Mouse (Mus musculus): ENCODE data around the gene Zbtb5. TPM values are rescaled to one million over a fixed set of nuclear protein-coding genes. Genes with fewer than 3 reads are reported as not detected.

The Zbtb5 gene
- polyA plus RNA-seq, 1 experiment from 2014 or later, result 51.0 TPM

DNA sequence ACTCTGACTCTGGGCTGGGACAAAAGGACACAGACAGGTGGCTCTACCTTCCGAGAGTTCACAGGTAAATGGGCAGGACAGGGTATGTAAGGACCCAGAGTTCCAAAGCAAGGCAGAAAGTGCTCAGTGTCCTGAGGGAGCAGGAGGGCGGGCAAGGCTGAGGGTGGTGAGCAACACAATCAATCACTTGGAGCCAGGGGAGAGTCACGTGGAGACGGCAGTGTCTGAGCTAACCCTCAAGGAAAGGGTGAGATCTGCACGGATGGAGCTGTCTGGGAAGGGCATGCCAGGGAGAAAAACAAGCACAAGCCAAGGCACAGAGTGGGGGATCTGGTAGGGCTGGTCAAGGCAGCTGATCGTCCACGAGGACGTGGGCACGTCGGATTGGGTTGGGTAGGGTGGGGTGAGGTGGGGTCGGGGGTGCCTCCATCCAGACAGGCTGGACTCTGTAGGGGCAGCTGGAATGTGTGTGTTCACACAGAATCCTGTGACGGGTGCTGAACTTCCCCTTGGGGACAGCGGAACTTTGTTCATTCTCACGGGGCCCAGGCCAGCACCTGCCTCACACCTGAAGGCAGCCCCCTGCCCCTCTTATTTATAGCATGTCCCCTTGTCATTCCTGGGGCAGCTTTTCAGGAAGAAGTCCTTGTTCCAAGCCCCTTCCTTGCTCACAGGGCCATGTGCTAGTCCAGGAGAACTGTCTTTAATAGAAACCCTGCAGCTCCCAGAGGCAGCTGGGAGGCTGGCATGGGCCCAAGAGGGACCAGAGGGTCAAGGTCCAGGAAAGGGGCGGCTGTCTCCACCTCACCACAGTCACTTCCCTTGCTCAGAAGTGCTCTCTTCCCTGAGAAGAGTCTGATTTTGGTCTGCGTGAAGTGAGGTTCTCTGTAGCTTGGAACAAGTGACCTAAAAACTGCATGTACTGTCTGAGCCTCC, 22.7 kb upstream of the Zbtb5 start:
- ATAC-seq (ENCODE audit: low FRiP score), result no peak
- H3K4me3 ChIP-seq, result no peak overlapping the region
- H3K4me2 ChIP-seq (replicated peaks), result no peak overlapping the region
- H3K9me3 ChIP-seq (replicated peaks), result no peaks in the 10 kb centered on the region
- no peaks in the 10 kb centered on the region for H3K27me3 ChIP-seq
- peaks cover 74% of the 10 kb centered on the region for H3K36me3 ChIP-seq
- H3K27ac ChIP-seq, result no peak overlapping the region
- WGBS, result 76% methylated on average over 15 of the region's 16 CpGs
- H3K4me1 ChIP-seq, result no peaks in the 10 kb centered on the region
- H3K9ac ChIP-seq, result no peak overlapping the region

DNA sequence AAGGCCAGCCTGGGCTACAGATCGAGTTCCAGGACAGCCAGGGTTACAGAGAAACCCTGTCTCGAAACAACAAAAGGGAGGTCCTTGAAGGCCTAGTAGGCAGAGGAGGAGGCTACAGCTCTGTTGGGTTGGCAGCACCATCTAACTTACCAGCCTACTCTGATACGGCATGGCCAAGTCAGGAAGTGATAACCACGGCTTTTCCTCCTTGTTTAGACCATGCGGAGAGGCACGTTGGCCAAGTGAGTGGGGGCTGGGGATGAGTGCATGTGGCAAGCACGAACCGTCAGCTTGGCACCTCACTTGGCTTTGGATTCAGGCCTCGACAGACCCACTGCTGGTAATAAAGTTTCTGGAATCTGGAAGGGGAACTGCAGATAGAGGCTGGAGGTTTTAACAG, 20.4 kb upstream of the Zbtb5 start:
- no peak overlapping the region for H3K4me2 ChIP-seq (replicated peaks)
- H3K36me3 ChIP-seq, result peaks cover 83% of the 10 kb centered on the region
- no peak overlapping the region for H3K27ac ChIP-seq
- WGBS, result 92% methylated on average over 9 of the region's 9 CpGs
- no peaks in the 10 kb centered on the region for H3K4me1 ChIP-seq
- H3K9me3 ChIP-seq (replicated peaks), result no peaks in the 10 kb centered on the region
- H3K9ac ChIP-seq, result no peak overlapping the region
- H3K27me3 ChIP-seq, result no peaks in the 10 kb centered on the region
- no peak for ATAC-seq (ENCODE audit: low FRiP score)
- no peak overlapping the region for H3K4me3 ChIP-seq

DNA sequence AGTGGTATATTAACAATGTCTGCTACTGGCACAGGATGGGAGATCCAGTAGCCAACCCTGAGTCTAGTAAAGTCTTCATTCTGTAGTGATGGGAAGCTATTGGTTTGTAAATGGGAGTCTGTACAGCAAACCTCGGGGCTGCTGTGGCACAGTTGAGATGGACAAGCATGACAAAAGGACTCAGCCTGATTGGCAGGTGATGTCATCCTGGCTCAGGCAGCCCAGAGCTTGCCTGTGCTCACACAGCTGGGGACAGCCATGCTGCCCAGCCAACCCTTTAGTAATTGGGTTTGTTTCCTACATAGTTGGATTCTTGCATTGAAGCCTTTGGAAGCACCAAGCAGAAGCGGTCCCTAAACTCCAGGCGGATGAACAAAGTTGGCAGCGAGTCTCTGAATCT, 14.2 kb upstream of the Zbtb5 start:
- Histone ChIP-seq H3K9ac (no peak overlapping the region), H3K36me3 (peaks cover 55% of the 10 kb centered on the region)

DNA sequence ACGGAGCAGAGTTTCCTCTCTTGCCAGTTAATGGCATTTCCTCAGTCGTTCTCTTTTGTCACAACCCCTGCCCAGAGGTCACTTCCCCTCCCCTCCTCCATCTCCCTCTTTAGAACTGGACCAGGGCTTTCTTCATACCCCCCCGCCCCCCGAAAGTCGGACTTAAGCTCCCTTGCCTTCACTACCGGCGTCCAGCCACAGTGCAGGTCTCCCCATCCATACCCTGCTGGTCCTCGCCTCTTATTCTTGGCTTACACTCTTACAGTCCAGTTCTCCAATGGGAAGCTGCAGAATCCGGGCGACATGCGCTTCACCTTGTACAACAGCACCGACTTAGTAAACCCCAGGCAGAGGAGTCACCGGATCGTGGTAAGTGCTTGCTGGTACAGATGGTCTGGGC, 6.8 kb upstream of the Zbtb5 start:
- no peak overlapping the region for H3K27ac ChIP-seq
- H3K9me3 ChIP-seq (replicated peaks), result no peaks in the 10 kb centered on the region
- H3K36me3 ChIP-seq, result peaks cover 11% of the 10 kb centered on the region; the same call in 1 of the 2 replicates
- H3K4me1 ChIP-seq, result peaks cover 21% of the 10 kb centered on the region
- 2% methylated on average over 14 of the region's 14 CpGs for WGBS
- H3K4me3 ChIP-seq, result peak overlapping the region; percentile 78
- no peaks in the 10 kb centered on the region for H3K27me3 ChIP-seq
- ATAC-seq (ENCODE audit: low FRiP score), result peak; percentile 17; the same call in 1 of the 2 replicates
- H3K4me2 ChIP-seq (replicated peaks), result peak overlapping the region; percentile 95
- H3K9ac ChIP-seq, result peak overlapping the region; percentile 73

More for the DNA sequence above, 14.2 kb upstream of the Zbtb5 start:
- H3K4me1 ChIP-seq, result no peaks in the 10 kb centered on the region
- no peaks in the 10 kb centered on the region for H3K9me3 ChIP-seq (replicated peaks)
- ATAC-seq (ENCODE audit: low FRiP score), result no peak
- no peak overlapping the region for H3K4me2 ChIP-seq (replicated peaks)
- no peak overlapping the region for H3K27ac ChIP-seq
- WGBS, result 84% methylated on average over 4 of the region's 4 CpGs
- H3K4me3 ChIP-seq, result no peak overlapping the region
- H3K27me3 ChIP-seq, result no peaks in the 10 kb centered on the region

DNA sequence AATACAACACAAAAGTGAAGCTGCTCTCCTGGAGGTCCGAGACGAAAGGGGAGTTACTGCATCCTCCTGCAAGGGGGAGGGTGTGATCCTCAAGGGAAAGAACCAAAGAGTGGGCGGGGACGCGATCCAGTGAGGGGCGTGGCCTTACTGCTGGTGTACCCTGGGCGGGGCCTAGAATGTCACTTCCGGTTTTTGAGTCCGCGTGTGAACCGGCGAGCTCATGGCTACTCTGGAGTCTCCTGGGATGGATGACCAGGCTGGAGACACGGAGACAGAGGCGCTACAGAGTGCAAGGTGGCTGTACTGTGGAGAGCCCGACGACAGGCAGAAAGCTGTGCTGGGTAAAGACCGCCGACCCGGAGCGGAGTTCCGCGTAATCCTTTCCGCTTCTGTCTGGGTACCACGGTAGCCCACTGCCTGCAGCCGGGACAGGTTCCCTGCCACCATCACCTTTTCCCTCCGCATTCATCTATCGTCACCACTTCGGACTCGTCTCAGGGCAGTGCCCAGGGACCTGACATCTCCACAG, 6.3 kb upstream of the Zbtb5 start, which contains the start of gene Polr1e:
Gene Polr1e (plus strand): TSS at position 132 of the 529 bp plus-strand sequence.
- Histone ChIP-seq H3K9me3 (replicated peaks) (no peaks in the 10 kb centered on the region), H3K4me3 (peak within 1 kb of the TSS; percentile 78), H3K27me3 (no peaks in the 10 kb centered on the region), H3K36me3 (peaks cover 7% of the 10 kb centered on the region; the same call in 1 of the 2 replicates), H3K27ac (0 out of 2 replicates have a peak within 1 kb of the TSS, but pooled peaks have one; percentile 31), H3K9ac (peak within 1 kb of the TSS; percentile 73), H3K4me2 (replicated peaks) (peak within 1 kb of the TSS; percentile 95), H3K4me1 (peaks cover 23% of the 10 kb centered on the region)
- WGBS, result 0% methylated on average over 29 of the region's 29 CpGs
- ATAC-seq (ENCODE audit: low FRiP score), result peak; percentile 86

DNA sequence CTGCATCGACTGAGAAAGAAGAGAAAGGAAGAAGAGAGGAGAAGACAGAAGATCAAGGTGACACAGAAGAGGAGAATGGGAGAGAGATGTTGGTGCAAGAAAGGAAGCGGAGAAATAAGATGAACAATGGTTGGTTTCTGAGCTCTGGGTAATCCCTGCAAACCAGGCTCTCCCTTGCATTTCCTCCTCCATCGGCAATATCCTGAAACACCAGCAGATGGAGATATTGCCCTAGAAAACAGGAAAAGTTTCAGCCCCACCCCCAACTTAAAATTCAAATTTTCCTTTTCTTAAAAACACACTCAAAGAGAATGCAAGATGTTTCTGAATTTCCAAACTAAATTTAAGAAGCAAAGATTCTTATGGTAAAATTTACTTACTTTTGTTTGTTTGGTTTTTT, 3.4 kb upstream of the Zbtb5 start:
- Histone ChIP-seq H3K36me3 (no peaks in the 10 kb centered on the region), H3K27me3 (no peaks in the 10 kb centered on the region), H3K9me3 (replicated peaks) (no peaks in the 10 kb centered on the region), H3K4me1 (peaks cover 29% of the 10 kb centered on the region), H3K4me3 (no peak overlapping the region), H3K4me2 (replicated peaks) (no peak overlapping the region), H3K9ac (no peak overlapping the region), H3K27ac (no peak overlapping the region)
- WGBS, result 16% methylated on average over 3 of the region's 3 CpGs
- no peak for ATAC-seq (ENCODE audit: low FRiP score)

DNA sequence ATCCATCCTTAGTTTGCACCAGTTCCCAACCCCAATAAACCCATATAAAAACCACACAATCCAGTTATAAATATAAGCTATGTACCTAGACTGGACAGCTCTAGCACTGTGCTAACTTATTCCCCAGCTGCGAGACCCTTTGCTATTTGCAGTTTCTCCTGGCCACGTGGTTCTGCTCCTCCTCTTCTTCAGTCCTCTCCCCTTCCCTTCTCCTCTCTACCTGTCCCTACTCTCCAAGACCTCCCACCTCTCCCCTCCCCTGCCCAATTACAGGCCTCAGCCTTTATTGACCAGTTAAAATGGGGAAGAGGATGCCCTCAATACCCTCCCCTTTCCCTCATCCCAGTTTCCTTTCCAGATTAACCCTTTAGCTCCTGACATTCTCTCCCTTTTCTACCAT, 1.3 kb upstream of the Zbtb5 start:
- H3K27ac ChIP-seq, result no peak overlapping the region
- H3K4me2 ChIP-seq (replicated peaks), result peak overlapping the region; percentile 76
- no peak overlapping the region; the same call in 1 of the 2 replicates for H3K9ac ChIP-seq
- H3K4me1 ChIP-seq, result peaks cover 21% of the 10 kb centered on the region
- 10% methylated on average over 2 of the region's 2 CpGs for WGBS
- peak overlapping the region; percentile 66 for H3K4me3 ChIP-seq
- no peaks in the 10 kb centered on the region for H3K36me3 ChIP-seq
- no peaks in the 10 kb centered on the region for H3K27me3 ChIP-seq
- ATAC-seq (ENCODE audit: low FRiP score), result no peak
- no peaks in the 10 kb centered on the region for H3K9me3 ChIP-seq (replicated peaks)

DNA sequence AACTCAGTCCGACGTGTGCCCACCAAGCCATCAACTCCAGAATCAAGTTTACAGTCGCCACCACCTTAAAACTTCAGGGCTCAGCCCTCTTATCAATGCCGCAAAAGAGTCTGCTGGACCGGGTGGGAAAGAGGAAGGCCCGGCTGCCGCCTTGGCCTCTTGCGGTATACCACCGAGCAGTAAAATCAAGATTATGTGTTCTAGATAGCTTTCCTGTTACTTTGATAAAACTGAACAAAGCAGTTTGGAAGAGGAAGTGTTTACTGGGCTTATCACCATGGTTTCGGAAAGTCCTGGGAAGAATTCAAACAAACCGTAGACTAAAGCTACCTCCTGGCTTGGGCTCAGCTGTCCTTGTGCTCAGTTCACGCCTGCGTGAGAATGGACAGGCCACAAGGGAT, 819 bp upstream of the Zbtb5 start:
- ATAC-seq (ENCODE audit: low FRiP score), result no peak
- Histone ChIP-seq H3K27me3 (no peaks in the 10 kb centered on the region), H3K9ac (peak overlapping the region; percentile 70), H3K4me3 (peak overlapping the region; percentile 66), H3K27ac (peak overlapping the region; percentile 76), H3K4me2 (replicated peaks) (peak overlapping the region; percentile 76), H3K36me3 (no peaks in the 10 kb centered on the region), H3K4me1 (peaks cover 21% of the 10 kb centered on the region), H3K9me3 (replicated peaks) (no peaks in the 10 kb centered on the region)
- 1% methylated on average over 13 of the region's 13 CpGs for WGBS

DNA sequence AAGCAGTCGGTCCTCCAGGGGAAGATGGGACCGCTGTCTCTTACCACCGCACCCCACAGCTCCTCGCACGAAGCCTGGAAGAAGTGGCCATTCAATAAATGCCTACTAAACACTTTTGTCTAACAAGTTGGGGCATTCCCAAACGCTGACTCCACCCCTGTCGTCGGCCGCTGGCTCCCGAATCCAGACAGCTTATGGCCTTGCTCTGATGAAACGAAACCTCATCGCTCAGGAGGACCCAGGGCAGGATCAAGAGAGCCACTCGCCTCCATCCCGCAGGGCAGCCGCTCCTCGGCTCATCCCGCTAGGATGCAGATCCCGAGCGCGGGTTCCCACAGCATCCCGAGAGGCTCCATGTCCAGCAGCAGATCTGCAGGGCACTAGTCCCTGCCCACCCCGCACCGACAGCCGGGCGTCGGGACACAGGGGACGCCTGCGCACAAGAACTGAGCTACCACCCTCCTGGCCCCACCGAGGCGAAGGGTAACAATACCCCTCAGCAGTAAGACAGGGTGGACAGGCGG, 569 bp downstream of the Zbtb5 start:
- H3K4me1 ChIP-seq, result peaks cover 21% of the 10 kb centered on the region
- H3K27ac ChIP-seq, result peak overlapping the region; percentile 97
- peak overlapping the region; percentile 77 for H3K4me3 ChIP-seq
- peak overlapping the region; percentile 90 for H3K9ac ChIP-seq
- no peaks in the 10 kb centered on the region for H3K27me3 ChIP-seq
- H3K4me2 ChIP-seq (replicated peaks), result peak overlapping the region; percentile 76
- under 1% methylated on average over 31 of the region's 31 CpGs for WGBS
- H3K36me3 ChIP-seq, result no peaks in the 10 kb centered on the region
- H3K9me3 ChIP-seq (replicated peaks), result no peaks in the 10 kb centered on the region
- peak; percentile 85 for ATAC-seq (ENCODE audit: low FRiP score)

DNA sequence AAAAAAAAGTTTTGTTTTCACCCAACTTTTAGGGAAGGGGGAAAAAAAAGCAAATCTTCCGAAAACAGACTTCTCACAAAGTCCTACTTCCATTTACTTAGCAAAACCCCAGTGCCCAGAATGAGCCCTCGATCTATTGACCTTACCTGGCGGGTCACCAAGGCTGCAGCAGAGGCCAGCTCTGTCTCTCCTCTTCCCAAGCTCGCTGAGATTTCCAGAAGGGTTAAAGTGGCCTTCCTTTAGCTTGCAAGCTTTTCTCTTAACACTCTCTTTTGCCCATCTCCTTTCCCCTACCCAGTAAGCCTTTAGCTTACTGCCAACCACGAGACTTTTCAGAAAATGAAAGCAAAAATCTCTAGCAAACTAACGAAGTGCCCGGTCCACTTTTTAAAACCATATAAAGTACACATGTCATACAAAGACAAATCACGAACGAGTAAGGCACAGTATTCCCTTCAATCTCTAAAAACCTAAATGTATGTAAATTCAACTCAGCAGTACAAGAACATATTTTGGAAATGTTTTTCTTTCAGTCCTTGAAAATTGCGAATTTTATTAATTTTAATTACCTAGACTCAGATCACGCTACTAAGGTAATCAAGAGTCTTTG, 1.3 kb downstream of the Zbtb5 start:
- H3K9me3 ChIP-seq (replicated peaks), result no peaks in the 10 kb centered on the region
- ATAC-seq (ENCODE audit: low FRiP score), result no peak
- H3K27ac ChIP-seq, result peak overlapping the region; percentile 97
- H3K36me3 ChIP-seq, result no peaks in the 10 kb centered on the region
- 15% methylated on average over 11 of the region's 11 CpGs for WGBS
- no peaks in the 10 kb centered on the region for H3K27me3 ChIP-seq
- peaks cover 21% of the 10 kb centered on the region for H3K4me1 ChIP-seq
- peak overlapping the region; percentile 77 for H3K4me3 ChIP-seq
- peak overlapping the region; percentile 76 for H3K4me2 ChIP-seq (replicated peaks)
- peak overlapping the region; percentile 90 for H3K9ac ChIP-seq

DNA sequence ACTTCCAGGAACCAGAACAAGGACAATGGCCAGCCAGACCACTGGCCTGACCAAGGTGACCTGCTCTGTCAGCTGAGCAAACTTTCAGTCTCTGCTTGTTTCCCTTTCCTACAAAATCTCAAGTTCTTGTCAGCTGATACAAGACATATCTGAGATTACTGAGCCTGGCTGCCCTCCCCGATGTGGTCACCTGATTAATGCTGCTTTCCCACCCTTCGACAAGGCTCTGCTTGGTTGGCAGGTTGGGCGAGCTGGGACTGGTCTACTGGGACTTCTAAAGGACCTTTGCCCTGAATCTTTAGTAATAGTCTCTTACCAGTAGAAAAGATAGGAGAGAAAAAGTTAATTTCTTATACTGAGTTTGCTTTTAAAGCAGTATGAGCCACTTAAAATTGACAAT, 6.8 kb downstream of the Zbtb5 start:
- H3K9me3 ChIP-seq (replicated peaks), result no peaks in the 10 kb centered on the region
- no peak overlapping the region for H3K9ac ChIP-seq
- H3K27me3 ChIP-seq, result no peaks in the 10 kb centered on the region
- WGBS, result 83% methylated on average over 3 of the region's 3 CpGs
- no peak overlapping the region for H3K27ac ChIP-seq
- no peak overlapping the region for H3K4me2 ChIP-seq (replicated peaks)
- peaks cover 9% of the 10 kb centered on the region for H3K4me1 ChIP-seq
- H3K4me3 ChIP-seq, result no peak overlapping the region
- no peak for ATAC-seq (ENCODE audit: low FRiP score)
- peaks cover 9% of the 10 kb centered on the region; the same call in 1 of the 2 replicates for H3K36me3 ChIP-seq

DNA sequence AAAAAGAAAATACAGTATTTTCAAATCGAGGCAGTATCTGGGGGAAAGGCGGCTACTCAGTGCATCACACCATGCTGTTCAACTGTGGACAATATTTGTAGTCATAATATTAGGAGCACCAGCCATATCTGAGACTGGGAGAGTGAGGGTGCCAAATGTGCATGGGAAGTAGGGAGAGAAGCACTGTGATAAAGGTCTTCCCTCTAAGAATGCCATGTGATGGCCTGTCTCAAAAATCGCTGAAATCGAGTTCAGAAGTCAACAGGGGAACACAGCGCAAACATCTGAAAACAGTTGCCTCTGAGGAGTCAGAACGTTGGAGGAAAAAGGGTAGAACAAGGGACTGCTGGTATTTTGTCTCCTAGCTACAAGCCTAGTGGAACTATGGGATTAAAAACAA, 12.2 kb downstream of the Zbtb5 start:
- 91% methylated on average over 6 of the region's 6 CpGs for WGBS
- H3K4me2 ChIP-seq (replicated peaks), result no peak overlapping the region
- H3K27ac ChIP-seq, result no peak overlapping the region
- H3K36me3 ChIP-seq, result peaks cover 11% of the 10 kb centered on the region
- H3K4me1 ChIP-seq, result peaks cover 5% of the 10 kb centered on the region; the same call in 1 of the 2 replicates
- no peaks in the 10 kb centered on the region for H3K9me3 ChIP-seq (replicated peaks)
- H3K4me3 ChIP-seq, result no peak overlapping the region
- no peaks in the 10 kb centered on the region for H3K27me3 ChIP-seq
- H3K9ac ChIP-seq, result no peak overlapping the region
- ATAC-seq (ENCODE audit: low FRiP score), result no peak

Data from hindbrain, embryonic 12.5 days (tissue).